Mouse (Mus musculus) myocyte (in vitro differentiated cells): Measurements from ENCODE around the gene Rell1. TPM values are rescaled to one million over a fixed set of nuclear protein-coding genes. Genes with fewer than 3 reads are reported as not detected.

Experiments
- H3K27me3 ChIP-seq: one replicate; pipeline ENCODE4 v1.6.1; 2011; ENCODE audit not compliant: control insufficient read depth, insufficient read depth, insufficient read length
- H3K36me3 ChIP-seq: one replicate; pipeline ENCODE4 v1.6.1; 2011; ENCODE audit not compliant: control insufficient read depth, insufficient read depth
- H3K4me2 ChIP-seq: one replicate; pipeline ENCODE4 v1.6.1; 2011; ENCODE audit warnings: low read depth, control low read depth
- H3K4me3 ChIP-seq: one replicate; pipeline ENCODE4 v1.5.1; 2011; ENCODE audit warnings: mild to moderate bottlenecking, control low read depth, moderate library complexity
- H3K79me2 ChIP-seq: one replicate; pipeline ENCODE4 v1.6.1; 2011; ENCODE audit not compliant: control insufficient read depth, insufficient read depth
- H3ac ChIP-seq: one replicate; pipeline ENCODE4 v1.6.1; 2011; ENCODE audit not compliant: control insufficient read depth, insufficient read length
- CEBPB ChIP-seq: IDR thresholded peaks from 2 replicates; pipeline ENCODE4 v1.6.1; 2011; ENCODE audit warnings: mild to moderate bottlenecking, moderate library complexity; ENCODE audit not compliant: poor library complexity, insufficient read depth, severe bottlenecking
- E2F4 ChIP-seq: IDR thresholded peaks from one replicate; pipeline ENCODE4 v1.6.1; 2011; ENCODE audit warnings: mild to moderate bottlenecking, control low read depth, moderate library complexity; ENCODE audit not compliant: insufficient read depth
- MAX ChIP-seq: IDR thresholded peaks from one replicate; pipeline ENCODE4 v1.6.1; 2011; ENCODE audit warnings: low read depth, mild to moderate bottlenecking, control low read depth
- MYOD1 ChIP-seq, 3 experiments: IDR thresholded peaks; one replicate each; pipeline ENCODE4 v1.6.1; 2011; ENCODE audit warnings: control low read depth in 2 of 3, low read depth in 2 of 3, mild to moderate bottlenecking in 2 of 3, moderate library complexity in 1 of 3; ENCODE audit not compliant: insufficient read length in 2 of 3, control insufficient read depth in 1 of 3
- MYOG ChIP-seq, 3 experiments: IDR thresholded peaks; one replicate each; pipeline ENCODE4 v1.6.1; 2011; ENCODE audit warnings: control low read depth in 2 of 3, low read depth in 2 of 3, mild to moderate bottlenecking in 2 of 3; ENCODE audit not compliant: insufficient read length in 2 of 3, control insufficient read depth in 1 of 3, insufficient read depth in 1 of 3
- POLR2A ChIP-seq: IDR thresholded peaks from one replicate; pipeline ENCODE4 v1.6.1; 2011; ENCODE audit warnings: low read depth, mild to moderate bottlenecking, control low read depth, moderate library complexity; ENCODE audit not compliant: insufficient read length
- POLR2AphosphoS2 ChIP-seq: IDR thresholded peaks from one replicate; pipeline ENCODE4 v1.6.1; 2011; ENCODE audit warnings: low read depth, control low read depth; ENCODE audit not compliant: insufficient read length
- REST ChIP-seq: IDR thresholded peaks from one replicate; pipeline ENCODE4 v1.6.1; 2011; ENCODE audit warnings: mild to moderate bottlenecking, control low read depth, moderate library complexity; ENCODE audit not compliant: insufficient read depth, insufficient read length
- SRF ChIP-seq: IDR thresholded peaks from one replicate; pipeline ENCODE4 v1.6.1; 2011; ENCODE audit warnings: low read depth; ENCODE audit not compliant: control insufficient read depth, insufficient read length
- TCF12 ChIP-seq: IDR thresholded peaks from one replicate; pipeline ENCODE4 v1.6.1; 2011; ENCODE audit warnings: mild to moderate bottlenecking, control low read depth; ENCODE audit not compliant: poor library complexity, insufficient read depth, severe bottlenecking
- TCF3 ChIP-seq: IDR thresholded peaks from one replicate; pipeline ENCODE4 v1.6.1; 2011; ENCODE audit warnings: low read depth, control low read depth; ENCODE audit not compliant: insufficient read length
- USF1 ChIP-seq: IDR thresholded peaks from one replicate; pipeline ENCODE4 v1.6.1; 2011; ENCODE audit warnings: low read depth, mild to moderate bottlenecking, control low read depth, moderate library complexity
- polyA plus RNA-seq: library from polyadenylated mRNA; unstranded; fragments of >200 nt; fragmentation: generic; extraction: Trizol; gene quantifications from one replicate; pipeline ENCODE4 v1.2.1, GENCODE M21; 2012; ENCODE audit warnings: missing spikeins

The Rell1 gene
- polyA plus RNA-seq, 1 experiment = 25.9 TPM

- Histone ChIP-seq H3K27me3 (no peaks in the 10 kb centered on the region), H3K79me2 (no peaks in the 10 kb centered on the region), H3K36me3 (peaks cover 26% of the 10 kb centered on the region), H3K4me2 (no peak overlapping the region), H3K4me3 (no peak overlapping the region), H3ac (no peak overlapping the region)
- TF ChIP-seq MAX = no peak
- no peak for TF ChIP-seq POLR2AphosphoS2
- no peak for TF ChIP-seq POLR2A
- no peak for TF ChIP-seq MYOD1 (IDR thresholded peaks at IDR 0.05; ENCODE audit: control insufficient read depth in 1 of 3, insufficient read length in 2 of 3, low read depth in 2 of 3)
- TF ChIP-seq SRF = no peak
These were observed 45.2 kb downstream of the Rell1 start for GRCm38 (mm10) chr5:63923305-63924025.

- H3K36me3 ChIP-seq = peaks cover 11% of the 10 kb centered on the region
- H3K4me3 ChIP-seq = no peak overlapping the region
- TF ChIP-seq CEBPB (no peak), POLR2A (no peak), TCF3 (no peak), MYOG (IDR thresholded peaks at IDR 0.05; ENCODE audit: control insufficient read depth in 1 of 3, insufficient read depth in 1 of 3, insufficient read length in 2 of 3, low read depth in 2 of 3) (no peak), POLR2AphosphoS2 (no peak), USF1 (no peak), MYOD1 (IDR thresholded peaks at IDR 0.05; ENCODE audit: control insufficient read depth in 1 of 3, insufficient read length in 2 of 3, low read depth in 2 of 3) (no peak), REST (no peak), MAX (no peak), TCF12 (no peak), E2F4 (no peak), SRF (no peak)
- no peak overlapping the region for H3K4me2 ChIP-seq
- H3ac ChIP-seq = no peak overlapping the region
- no peaks in the 10 kb centered on the region for H3K27me3 ChIP-seq
- no peaks in the 10 kb centered on the region for H3K79me2 ChIP-seq
These were observed 50.5 kb downstream of the Rell1 start for GRCm38 (mm10) chr5:63918201-63918600.

- Histone ChIP-seq H3ac (no peak overlapping the region), H3K4me2 (no peak overlapping the region), H3K36me3 (peaks cover 5% of the 10 kb centered on the region), H3K4me3 (no peak overlapping the region), H3K27me3 (no peaks in the 10 kb centered on the region), H3K79me2 (no peaks in the 10 kb centered on the region)
- TF ChIP-seq MYOG (IDR thresholded peaks at IDR 0.05; ENCODE audit: control insufficient read depth in 1 of 3, insufficient read depth in 1 of 3, insufficient read length in 2 of 3, low read depth in 2 of 3) (no peak), E2F4 (no peak)
These were observed 52.1 kb downstream of the Rell1 start for GRCm38 (mm10) chr5:63916457-63917139.

- H3ac ChIP-seq = no peak overlapping the region
- H3K4me3 ChIP-seq = no peak overlapping the region
- H3K27me3 ChIP-seq = no peaks in the 10 kb centered on the region
- no peaks in the 10 kb centered on the region for H3K79me2 ChIP-seq
- no peak overlapping the region for H3K4me2 ChIP-seq
- TF ChIP-seq USF1 = no peak
- no peak for TF ChIP-seq TCF12
- no peak for TF ChIP-seq REST
- no peak for TF ChIP-seq E2F4
- no peak for TF ChIP-seq MYOD1 (IDR thresholded peaks at IDR 0.05; ENCODE audit: control insufficient read depth in 1 of 3, insufficient read length in 2 of 3, low read depth in 2 of 3)
- TF ChIP-seq SRF = no peak
- no peak for TF ChIP-seq TCF3
- no peak for TF ChIP-seq POLR2A
- no peak for TF ChIP-seq MAX
- TF ChIP-seq POLR2AphosphoS2 = no peak
- no peak for TF ChIP-seq MYOG (IDR thresholded peaks at IDR 0.05; ENCODE audit: control insufficient read depth in 1 of 3, insufficient read depth in 1 of 3, insufficient read length in 2 of 3, low read depth in 2 of 3)
- peaks cover 12% of the 10 kb centered on the region for H3K36me3 ChIP-seq
These were observed 53.8 kb downstream of the Rell1 start for GRCm38 (mm10) chr5:63914896-63915295.

- H3K79me2 ChIP-seq = no peaks in the 10 kb centered on the region
- no peak overlapping the region for H3ac ChIP-seq
- H3K4me3 ChIP-seq = no peak overlapping the region
- H3K4me2 ChIP-seq = no peak overlapping the region
- H3K27me3 ChIP-seq = no peaks in the 10 kb centered on the region
- peaks cover 7% of the 10 kb centered on the region for H3K36me3 ChIP-seq
- TF ChIP-seq REST = no peak
- TF ChIP-seq CEBPB = no peak
- TF ChIP-seq MYOD1 (IDR thresholded peaks at IDR 0.05; ENCODE audit: control insufficient read depth in 1 of 3, insufficient read length in 2 of 3, low read depth in 2 of 3) = no peak
These were observed 58.3 kb downstream of the Rell1 start for GRCm38 (mm10) chr5:63910171-63910960.
